ENCODE assay signal across 8 mouse cellular contexts in genomic region chr8:123858941-123859647, GRCm38 (mm10). TPM values are rescaled to one million over a fixed set of nuclear protein-coding genes. Genes with fewer than 3 reads are reported as not detected.
DNase-seq lines count a peak whose midpoint lies in the region; ATAC-seq and TF ChIP-seq lines count a peak whose summit lies in the region.

No protein-coding gene starts in this region.

- peak overlapping the region; percentile 86 for H3K4me3 ChIP-seq in ES-Bruce4 (ENCODE audit: low read depth, low read length)
- H3K4me3 ChIP-seq in forebrain, embryonic 13.5 days, result peak overlapping the region; percentile 92
- peak overlapping the region; percentile 93 for H3K4me3 ChIP-seq in liver, postnatal 0 days (ENCODE audit: low read depth, low read length)
- H3K4me3 ChIP-seq in neural tube, embryonic 14.5 days (ENCODE audit: low read depth, low read length), result peak overlapping the region; percentile 79

- peak; percentile 83 for ATAC-seq in cerebellum, adult (ENCODE audit: insufficient number of reproducible peaks, low FRiP score, low TSS enrichment)
- peak; percentile 95 for ATAC-seq in forebrain, embryonic 13.5 days
- ATAC-seq in liver, postnatal 0 days, result peak; percentile 99
- ATAC-seq in neural tube, embryonic 14.5 days (ENCODE audit: low read depth), result peak; percentile 95

- no peaks in the 10 kb centered on the region for H3K27me3 ChIP-seq in ES-Bruce4 (ENCODE audit: control insufficient read depth, insufficient read depth, low read length, poor library complexity, severe bottlenecking)
- H3K27me3 ChIP-seq in forebrain, embryonic 13.5 days, result peaks cover 22% of the 10 kb centered on the region
- H3K27me3 ChIP-seq in liver, postnatal 0 days (ENCODE audit: insufficient read depth, low read length), result peaks cover 16% of the 10 kb centered on the region
- H3K27me3 ChIP-seq in neural tube, embryonic 14.5 days (ENCODE audit: control insufficient read depth, insufficient read depth, low read length), result no peaks in the 10 kb centered on the region; the same call in 1 of the 2 replicates

- no peak for TF ChIP-seq EP300 in ES-Bruce4 (IDR thresholded peaks at IDR 0.05; ENCODE audit: insufficient read depth, low read depth, low read length)
- no peak for TF ChIP-seq EP300 in liver, postnatal 0 days (IDR thresholded peaks at IDR 0.05; ENCODE audit: low read depth)

- no peak overlapping the region for H3K27ac ChIP-seq in ES-Bruce4 (ENCODE audit: insufficient read depth, low read length)
- peak overlapping the region; percentile 58 for H3K27ac ChIP-seq in forebrain, embryonic 13.5 days
- peak overlapping the region; percentile 61 for H3K27ac ChIP-seq in liver, postnatal 0 days (ENCODE audit: low read depth)
- peak overlapping the region; percentile 84 for H3K27ac ChIP-seq in neural tube, embryonic 14.5 days (ENCODE audit: low read depth, low read length)

- peak; percentile 1 for TF ChIP-seq CTCF in ES-Bruce4 (IDR thresholded peaks at IDR 0.05; ENCODE audit: low read depth, low read length)
- peak; percentile 51 for TF ChIP-seq CTCF in liver, postnatal 0 days (IDR thresholded peaks at IDR 0.05; ENCODE audit: low read depth)

- TF ChIP-seq POLR2A in ES-Bruce4 (IDR thresholded peaks at IDR 0.05; ENCODE audit: insufficient read depth, low read length), result no peak

- intact Hi-C loops in heart, postnatal 10 days (cut with DNase I), result no loop called here

- H3K4me1 ChIP-seq in ES-Bruce4 (ENCODE audit: control insufficient read depth, insufficient read depth, low read length), result no peaks in the 10 kb centered on the region
- H3K4me1 ChIP-seq in forebrain, embryonic 13.5 days, result peaks cover 19% of the 10 kb centered on the region
- H3K4me1 ChIP-seq in liver, postnatal 0 days (ENCODE audit: insufficient read depth), result 0 out of 2 replicates have a peak, but pooled peaks cover 10% of the 10 kb centered on the region
- peaks cover 6% of the 10 kb centered on the region; the same call in 1 of the 2 replicates for H3K4me1 ChIP-seq in neural tube, embryonic 14.5 days (ENCODE audit: control insufficient read depth, insufficient read depth, low read length)

- H3K4me2 ChIP-seq in forebrain, embryonic 13.5 days, result peak overlapping the region; percentile 84
- peak overlapping the region; percentile 98 for H3K4me2 ChIP-seq in liver, postnatal 0 days (ENCODE audit: low read depth, low read length)
- peak overlapping the region; percentile 89 for H3K4me2 ChIP-seq in neural tube, embryonic 14.5 days (ENCODE audit: low read depth, low read length)

- H3K36me3 ChIP-seq in ES-Bruce4 (ENCODE audit: control insufficient read depth, insufficient read depth, low read length, poor library complexity, severe bottlenecking), result no peaks in the 10 kb centered on the region
- no peaks in the 10 kb centered on the region for H3K36me3 ChIP-seq in forebrain, embryonic 13.5 days (ENCODE audit: poor library complexity, severe bottlenecking)
- H3K36me3 ChIP-seq in liver, postnatal 0 days (replicated peaks; ENCODE audit: insufficient read depth, low read length), result no peaks in the 10 kb centered on the region
- H3K36me3 ChIP-seq in neural tube, embryonic 14.5 days (ENCODE audit: control insufficient read depth, insufficient read depth, low read length), result no peaks in the 10 kb centered on the region

- peak; percentile 91 to 93 for DNase-seq in heart, postnatal 10 days
- DNase-seq in large intestine, adult 2 months (ENCODE audit: low read depth, low spot score), result peak; percentile 80
- DNase-seq in liver, postnatal 0 days, result peak; percentile 98
- DNase-seq in testis, postnatal 10 days (ENCODE audit: low spot score), result peak; percentile 96

- H3K9me3 ChIP-seq in ES-Bruce4 (replicated peaks; ENCODE audit: control insufficient read depth, insufficient read depth, low read length, poor library complexity, severe bottlenecking), result no peaks in the 10 kb centered on the region
- H3K9me3 ChIP-seq in forebrain, embryonic 13.5 days (replicated peaks), result no peaks in the 10 kb centered on the region
- H3K9me3 ChIP-seq in liver, postnatal 0 days (ENCODE audit: low read length), result no peaks in the 10 kb centered on the region
- H3K9me3 ChIP-seq in neural tube, embryonic 14.5 days (ENCODE audit: control insufficient read depth, low read length), result no peaks in the 10 kb centered on the region

- peak overlapping the region; percentile 84 for H3K9ac ChIP-seq in ES-Bruce4 (ENCODE audit: low read depth, poor library complexity, severe bottlenecking)
- H3K9ac ChIP-seq in forebrain, embryonic 13.5 days, result peak overlapping the region; percentile 85
- peak overlapping the region; percentile 86 for H3K9ac ChIP-seq in liver, postnatal 0 days (replicated peaks)
- H3K9ac ChIP-seq in neural tube, embryonic 14.5 days (replicated peaks; ENCODE audit: low read depth, low read length), result peak overlapping the region; percentile 82

- under 1% methylated on average over 76 of the region's 79 CpGs for WGBS in forebrain, embryonic 13.5 days
- WGBS in large intestine, adult 2 months, result under 1% methylated on average over 78 of the region's 79 CpGs
- WGBS in liver, postnatal 0 days (ENCODE audit: insufficient replicate concordance), result 2% methylated on average over 69 of the region's 79 CpGs
- WGBS in neural tube, embryonic 14.5 days, result under 1% methylated on average over 79 of the region's 79 CpGs

RNA-seq across cellular contexts. Expression of gene Ccsap, which starts 0.9 kb away (rescaled TPM):
- 4.8 and 6.6 TPM in 2 replicates for polyA plus RNA-seq in ES-Bruce4 (2011; ENCODE audit: insufficient read depth, insufficient read length, low read depth, missing spikeins)
- polyA plus RNA-seq in forebrain, embryonic 13.5 days (2015; fragmentation: Nextera tagmentation; extraction: Ambion mirVana), result 6.4 and 7.4 TPM in 2 replicates
- total RNA-seq in heart, postnatal 10 days (2021), result 1 to 10 TPM; 3.1 to 3.2 TPM
- 0.99 and 1.3 TPM in 2 replicates for polyA plus RNA-seq in large intestine, adult 2 months (2012; rRNA removed)
- polyA plus RNA-seq in liver, postnatal 0 days (2015; fragmentation: Nextera tagmentation; extraction: Ambion mirVana), result 1.2 and 1.5 TPM in 2 replicates
- 4.3 and 5.4 TPM in 2 replicates for polyA plus RNA-seq in neural tube, embryonic 14.5 days (2014; fragmentation: Nextera tagmentation; extraction: Ambion mirVana)

RNA-seq across cellular contexts. Expression of gene Acta1, which starts 35.5 kb away (rescaled TPM):
- 42.6 and 42.8 TPM in 2 replicates for polyA plus RNA-seq in ES-Bruce4 (2011; ENCODE audit: insufficient read depth, insufficient read length, low read depth, missing spikeins)
- 1.7 and 3.1 TPM in 2 replicates for polyA plus RNA-seq in forebrain, embryonic 13.5 days (2015; fragmentation: Nextera tagmentation; extraction: Ambion mirVana)
- 100 to 1,000 TPM; 224 to 226 TPM for total RNA-seq in heart, postnatal 10 days (2021)
- 4.9 and 32.6 TPM in 2 replicates for polyA plus RNA-seq in large intestine, adult 2 months (2012; rRNA removed)
- polyA plus RNA-seq in liver, postnatal 0 days (2015; fragmentation: Nextera tagmentation; extraction: Ambion mirVana), result 18.6 and 358 TPM in 2 replicates
- polyA plus RNA-seq in neural tube, embryonic 14.5 days (2014; fragmentation: Nextera tagmentation; extraction: Ambion mirVana), result 9.0 and 22.7 TPM in 2 replicates

RNA-seq across cellular contexts. Expression of gene Rab4a, which starts 53.3 kb away (rescaled TPM):
- 26.1 and 32.6 TPM in 2 replicates for polyA plus RNA-seq in ES-Bruce4 (2011; ENCODE audit: insufficient read depth, insufficient read length, low read depth, missing spikeins)
- 70.9 and 72.2 TPM in 2 replicates for polyA plus RNA-seq in forebrain, embryonic 13.5 days (2015; fragmentation: Nextera tagmentation; extraction: Ambion mirVana)
- total RNA-seq in heart, postnatal 10 days (2021), result 1 to 10 TPM; 8.0 to 9.5 TPM
- polyA plus RNA-seq in large intestine, adult 2 months (2012; rRNA removed), result 67.2 and 71.0 TPM in 2 replicates
- 30.4 and 36.3 TPM in 2 replicates for polyA plus RNA-seq in liver, postnatal 0 days (2015; fragmentation: Nextera tagmentation; extraction: Ambion mirVana)
- polyA plus RNA-seq in neural tube, embryonic 14.5 days (2014; fragmentation: Nextera tagmentation; extraction: Ambion mirVana), result 85.4 and 91.8 TPM in 2 replicates
